ENCODE assay signal across 10 mouse cellular contexts in the genomic region with DNA sequence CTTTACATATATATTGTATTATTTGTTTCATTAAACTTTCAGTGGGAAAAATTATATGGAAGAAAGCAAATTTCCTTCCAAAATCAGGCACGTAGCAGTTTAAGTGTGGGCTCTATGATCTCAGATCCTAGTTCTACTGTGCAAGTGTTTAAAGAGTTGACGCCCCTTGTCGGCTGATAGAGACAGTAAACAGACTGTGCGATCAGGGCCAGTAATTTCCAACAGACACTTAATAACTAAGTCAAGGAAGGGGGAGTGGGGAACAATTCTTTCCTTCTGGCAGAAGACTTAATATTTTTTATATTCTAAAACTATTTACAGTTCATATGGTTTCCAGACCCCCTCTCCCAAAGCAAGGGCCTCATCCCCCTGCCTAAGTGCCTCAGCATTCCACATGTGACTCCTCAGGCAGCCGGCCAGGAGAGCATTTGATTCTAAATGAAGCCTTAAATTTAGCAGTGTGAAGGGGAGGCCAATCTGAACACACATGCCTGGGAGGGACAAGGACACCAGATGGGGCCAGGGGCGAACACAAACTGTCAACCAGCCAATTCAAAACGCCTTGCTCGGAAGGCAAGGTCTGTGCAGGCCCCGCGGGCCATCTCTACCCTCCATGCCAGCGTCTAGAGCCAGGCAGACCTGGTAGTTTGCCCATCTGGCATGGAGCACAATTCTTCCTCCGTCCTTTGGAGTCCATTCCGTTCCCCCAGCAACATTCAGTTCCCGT. TPM values are rescaled to one million over a fixed set of nuclear protein-coding genes. Genes with fewer than 3 reads are reported as not detected.
DNase-seq lines count a peak whose midpoint lies in the region; ATAC-seq and TF ChIP-seq lines count a peak whose summit lies in the region.
"Had no signal": no experiment of that assay in that cellular context is flagged by ENCODE, and none has a peak within 500 bp of the region (broad histone marks: within the 10 kb centered on the region; RNA-seq: fewer than 3 reads in every experiment).

No protein-coding gene starts in this region.

- no peaks in the 10 kb centered on the region for H3K36me3 ChIP-seq in hindbrain, postnatal 0 days (ENCODE audit: insufficient read depth, low read length)
- no peaks in the 10 kb centered on the region for H3K36me3 ChIP-seq in liver, embryonic 11.5 days (ENCODE audit: control insufficient read depth, insufficient read depth, low read length)

- H3K27me3 ChIP-seq in cerebellum, adult 2 months (ENCODE audit: control insufficient read depth, insufficient read depth, low read length) = no peaks in the 10 kb centered on the region
- H3K27me3 ChIP-seq in hindbrain, postnatal 0 days (ENCODE audit: insufficient read depth, low read length) = no peaks in the 10 kb centered on the region
- H3K27me3 ChIP-seq in liver, embryonic 11.5 days (replicated peaks; ENCODE audit: control insufficient read depth, insufficient read depth, low read length) = no peaks in the 10 kb centered on the region

- peak; percentile 98 for ATAC-seq in hindbrain, postnatal 0 days
- no peak for ATAC-seq in liver, embryonic 11.5 days (replicated peaks; ENCODE audit: low FRiP score)
- ATAC-seq: Patski had no signal

- peak overlapping the region; percentile 38 for H3K4me2 ChIP-seq in hindbrain, postnatal 0 days (ENCODE audit: low read depth, low read length)
- no peak overlapping the region for H3K4me2 ChIP-seq in liver, embryonic 11.5 days

- no peak for TF ChIP-seq POLR2A in cerebellum, adult 2 months (IDR thresholded peaks at IDR 0.05; ENCODE audit: borderline replicate concordance, insufficient read depth, low read length)

- no peak overlapping the region for H3K27ac ChIP-seq in cerebellum, adult 2 months (ENCODE audit: insufficient read depth, low read length)
- H3K27ac ChIP-seq in hindbrain, postnatal 0 days = peak overlapping the region; percentile 45
- H3K27ac ChIP-seq in liver, embryonic 11.5 days (ENCODE audit: low read depth, low read length) = no peak overlapping the region

- H3K9me3 ChIP-seq in hindbrain, postnatal 0 days (ENCODE audit: low read length) = no peaks in the 10 kb centered on the region
- H3K9me3 ChIP-seq in liver, embryonic 11.5 days (ENCODE audit: control insufficient read depth, low read length) = no peaks in the 10 kb centered on the region

- H3K4me3 ChIP-seq in cerebellum, adult 2 months (replicated peaks; ENCODE audit: insufficient read depth, low read depth, low read length) = no peak overlapping the region
- peak overlapping the region; percentile 7; the same call in 1 of the 2 replicates for H3K4me3 ChIP-seq in hindbrain, postnatal 0 days (ENCODE audit: low read length)
- H3K4me3 ChIP-seq in liver, embryonic 11.5 days (ENCODE audit: low read depth, low read length) = no peak overlapping the region
- H3K4me3 ChIP-seq: myocyte had no signal

- no peaks in the 10 kb centered on the region for H3K4me1 ChIP-seq in cerebellum, adult 2 months (ENCODE audit: control insufficient read depth, insufficient read depth, low read length)
- H3K4me1 ChIP-seq in hindbrain, postnatal 0 days (ENCODE audit: insufficient read depth, low read length) = 0 out of 2 replicates have a peak, but pooled peaks cover 4% of the 10 kb centered on the region
- no peaks in the 10 kb centered on the region for H3K4me1 ChIP-seq in liver, embryonic 11.5 days (replicated peaks; ENCODE audit: control insufficient read depth, insufficient read depth, low read length)

- WGBS in cerebellum, adult 2 months = 19% methylated on average over 14 of the region's 14 CpGs
- WGBS in hindbrain, postnatal 0 days = 16% methylated on average over 14 of the region's 14 CpGs
- 76% methylated on average over 14 of the region's 14 CpGs for WGBS in liver, embryonic 11.5 days

- no peak for TF ChIP-seq CTCF in cerebellum, adult 2 months (IDR thresholded peaks at IDR 0.05; ENCODE audit: borderline replicate concordance, insufficient read depth, low read depth, low read length)
- TF ChIP-seq CTCF in hindbrain, postnatal 0 days (IDR thresholded peaks at IDR 0.05; ENCODE audit: low read depth) = no peak

- peak; percentile 12 for DNase-seq in kidney, postnatal 14 days
- DNase-seq in kidney, postnatal 36 days = no peak
- DNase-seq in cerebellum, adult 2 months = peak; percentile 37 to 52
- peak; percentile 15 for DNase-seq in gastrocnemius, postnatal 25 days
- peak; percentile 92 for DNase-seq in hindbrain, postnatal 0 days (ENCODE audit: low spot score)
- peak; percentile 68 to 89 for DNase-seq in lung, postnatal 4 days
- peak; percentile 11 for DNase-seq in testis, postnatal 14 days (ENCODE audit: low spot score)
- no peak for DNase-seq in liver, embryonic 11.5 days (ENCODE audit: low spot score)

- no peak overlapping the region for H3K9ac ChIP-seq in hindbrain, postnatal 0 days (replicated peaks; ENCODE audit: low read length)
- no peak overlapping the region for H3K9ac ChIP-seq in liver, embryonic 11.5 days (ENCODE audit: low read depth, low read length)

RNA-seq across cellular contexts. Expression of gene Atp8b4, which starts 50.1 kb away (rescaled TPM):
- 0.02 TPM in 2 replicates for polyA plus RNA-seq in cerebellum, adult 2 months (2012; rRNA removed)
- total RNA-seq in gastrocnemius, postnatal 25 days (2021) = under 1 TPM; 0.13 to 0.46 TPM
- 0.10 and 0.18 TPM in 2 replicates for total RNA-seq in hindbrain, postnatal 0 days (2014; rRNA removed)
- 0.05 TPM in 1 of 2 replicates, not detected in the other for polyA plus RNA-seq in hindbrain, postnatal 0 days (2015; fragmentation: Nextera tagmentation; extraction: Ambion mirVana)
- 2.2 TPM in 2 replicates for polyA plus RNA-seq in liver, embryonic 11.5 days (2014; fragmentation: Nextera tagmentation; extraction: Ambion mirVana)

Comparison
In these comparisons a context has a peak if more than half of its experiments do, and no peak if none do; other contexts are left out.
1. DNase-seq: peak in kidney, postnatal 14 days (single experiment), cerebellum, adult 2 months (2 of 2), gastrocnemius, postnatal 25 days (single experiment), hindbrain, postnatal 0 days (single experiment), lung, postnatal 4 days (2 of 2) and testis, postnatal 14 days (single experiment); none in kidney, postnatal 36 days (0 of 2) and liver, embryonic 11.5 days (single experiment).